In the genomic region with DNA sequence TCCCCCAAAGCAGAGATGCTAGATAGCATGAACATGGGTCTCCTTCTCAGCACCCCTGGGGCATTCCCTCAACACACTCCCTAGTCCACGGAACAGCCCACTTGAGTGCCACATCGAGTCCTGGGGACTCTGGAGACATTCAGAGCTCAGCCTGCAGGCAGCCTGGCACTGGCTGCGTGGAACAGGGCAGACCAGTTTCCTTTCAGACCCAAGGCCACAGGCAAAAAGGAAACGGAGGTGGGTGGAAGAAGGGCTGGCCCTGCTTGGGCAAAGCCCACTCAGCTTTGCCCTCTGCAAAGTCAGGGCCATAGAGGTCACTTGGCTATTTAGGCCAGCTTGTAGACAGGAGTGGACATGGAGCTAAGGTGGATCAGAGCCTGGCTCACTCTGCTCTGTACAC, we compare ENCODE assay signal across 13 mouse cellular contexts. TPM values are rescaled to one million over a fixed set of nuclear protein-coding genes. Genes with fewer than 3 reads are reported as not detected.
DNase-seq lines count a peak whose midpoint lies in the region; ATAC-seq lines count a peak whose summit lies in the region.
"Had no signal": no experiment of that assay in that cellular context is flagged by ENCODE, and none has a peak within 500 bp of the region (broad histone marks: within the 10 kb centered on the region; RNA-seq: fewer than 3 reads in every experiment).

No protein-coding gene starts in this region.

- DNase-seq in heart, postnatal 14 days: no peak
- no peak for DNase-seq in neural tube, embryonic 10.5 days (ENCODE audit: extremely low spot score, low spot score)
- DNase-seq in yolk sac, embryonic 10.5 days (ENCODE audit: low spot score): no peak
- DNase-seq: cerebellum, adult 11-12 months; gastrocnemius, postnatal 14 days; heart, postnatal 10 days; lung, postnatal 4 days had no signal

- H3K4me1 ChIP-seq in heart, embryonic 15.5 days (replicated peaks): peaks cover 64% of the 10 kb centered on the region
- peaks cover 33% of the 10 kb centered on the region for H3K4me1 ChIP-seq in neural tube, embryonic 12.5 days
- H3K4me1 ChIP-seq in hindbrain, embryonic 12.5 days: peaks cover 38% of the 10 kb centered on the region
- H3K4me1 ChIP-seq in stomach, embryonic 16.5 days (ENCODE audit: control insufficient read depth, insufficient read depth, low read length): peaks cover 31% of the 10 kb centered on the region

- no peaks in the 10 kb centered on the region for H3K9me3 ChIP-seq in heart, embryonic 15.5 days (replicated peaks)
- H3K9me3 ChIP-seq in neural tube, embryonic 12.5 days: no peaks in the 10 kb centered on the region
- no peaks in the 10 kb centered on the region for H3K9me3 ChIP-seq in hindbrain, embryonic 12.5 days (replicated peaks)
- H3K9me3 ChIP-seq in stomach, embryonic 16.5 days (replicated peaks; ENCODE audit: control insufficient read depth, low read length): no peaks in the 10 kb centered on the region
- H3K9me3 ChIP-seq: limb, embryonic 13.5 days had no signal

- H3K4me2 ChIP-seq in heart, embryonic 15.5 days: no peak overlapping the region
- no peak overlapping the region for H3K4me2 ChIP-seq in neural tube, embryonic 12.5 days (replicated peaks)
- no peak overlapping the region for H3K4me2 ChIP-seq in hindbrain, embryonic 12.5 days (replicated peaks)
- no peak overlapping the region for H3K4me2 ChIP-seq in stomach, embryonic 16.5 days (ENCODE audit: low read depth, low read length)
- H3K4me2 ChIP-seq: limb, embryonic 13.5 days had no signal

- H3K36me3 ChIP-seq in heart, embryonic 15.5 days: no peaks in the 10 kb centered on the region
- no peaks in the 10 kb centered on the region for H3K36me3 ChIP-seq in neural tube, embryonic 12.5 days
- no peaks in the 10 kb centered on the region for H3K36me3 ChIP-seq in hindbrain, embryonic 12.5 days
- no peaks in the 10 kb centered on the region for H3K36me3 ChIP-seq in stomach, embryonic 16.5 days (ENCODE audit: control insufficient read depth, insufficient read depth, low read length)
- H3K36me3 ChIP-seq: limb, embryonic 13.5 days had no signal

- H3K4me3 ChIP-seq in heart, embryonic 15.5 days: no peak overlapping the region
- no peak overlapping the region for H3K4me3 ChIP-seq in neural tube, embryonic 12.5 days
- H3K4me3 ChIP-seq in hindbrain, embryonic 12.5 days: no peak overlapping the region
- H3K4me3 ChIP-seq in stomach, embryonic 16.5 days (replicated peaks; ENCODE audit: low read length): no peak overlapping the region
- H3K4me3 ChIP-seq: limb, embryonic 13.5 days had no signal

- WGBS in heart, embryonic 15.5 days: 63% methylated on average over 4 of the region's 4 CpGs
- WGBS in neural tube, embryonic 12.5 days: 78% methylated on average over 4 of the region's 4 CpGs
- 66% methylated on average over 4 of the region's 4 CpGs for WGBS in hindbrain, embryonic 12.5 days
- 58% methylated on average over 4 of the region's 4 CpGs for WGBS in stomach, embryonic 16.5 days

- intact Hi-C loops in heart, postnatal 14 days (cut with DNase I): no loop called here

- H3K27ac ChIP-seq in heart, embryonic 15.5 days: 0 out of 2 replicates have a peak overlapping the region, but pooled peaks have one; percentile 13
- H3K27ac ChIP-seq in neural tube, embryonic 12.5 days: no peak overlapping the region
- H3K27ac ChIP-seq in hindbrain, embryonic 12.5 days: peak overlapping the region; percentile 71
- peak overlapping the region; percentile 9; the same call in 1 of the 2 replicates for H3K27ac ChIP-seq in stomach, embryonic 16.5 days (ENCODE audit: low read length)
- H3K27ac ChIP-seq: limb, embryonic 13.5 days had no signal

- no peak for ATAC-seq in heart, embryonic 15.5 days (replicated peaks; ENCODE audit: insufficient number of reproducible peaks, insufficient read depth, low FRiP score, low read depth)
- no peak for ATAC-seq in neural tube, embryonic 12.5 days (ENCODE audit: low FRiP score, low read depth)
- no peak for ATAC-seq in hindbrain, embryonic 12.5 days (ENCODE audit: low FRiP score)
- no peak for ATAC-seq in stomach, embryonic 16.5 days (ENCODE audit: insufficient read depth, low FRiP score)

- H3K9ac ChIP-seq in heart, embryonic 15.5 days: no peak overlapping the region; the same call in 1 of the 2 replicates
- 0 out of 2 replicates have a peak overlapping the region, but pooled peaks have one; percentile 3 for H3K9ac ChIP-seq in neural tube, embryonic 12.5 days
- H3K9ac ChIP-seq in hindbrain, embryonic 12.5 days: peak overlapping the region; percentile 23; the same call in 1 of the 2 replicates
- H3K9ac ChIP-seq in stomach, embryonic 16.5 days (ENCODE audit: low read length): no peak overlapping the region
- H3K9ac ChIP-seq: limb, embryonic 13.5 days had no signal

- no peaks in the 10 kb centered on the region for H3K27me3 ChIP-seq in heart, embryonic 15.5 days
- H3K27me3 ChIP-seq in neural tube, embryonic 12.5 days (replicated peaks): no peaks in the 10 kb centered on the region
- H3K27me3 ChIP-seq in hindbrain, embryonic 12.5 days: no peaks in the 10 kb centered on the region
- no peaks in the 10 kb centered on the region for H3K27me3 ChIP-seq in stomach, embryonic 16.5 days (ENCODE audit: control insufficient read depth, insufficient read depth, low read length)
- H3K27me3 ChIP-seq: limb, embryonic 13.5 days had no signal

RNA-seq across cellular contexts. Expression of a gene that starts 27.9 kb away (rescaled TPM):
- polyA plus RNA-seq in heart, embryonic 15.5 days (2015; fragmentation: Nextera tagmentation; extraction: Ambion mirVana): not detected in 2 replicates
- not detected for total RNA-seq in heart, postnatal 14 days (2021)
- 0.38 TPM in 1 of 2 replicates, not detected in the other for polyA plus RNA-seq in neural tube, embryonic 12.5 days (2016; fragmentation: Nextera tagmentation; extraction: Ambion mirVana)
- polyA plus RNA-seq in hindbrain, embryonic 12.5 days (2016; fragmentation: Nextera tagmentation; extraction: Ambion mirVana): 0.22 TPM in 1 of 2 replicates, not detected in the other
- polyA plus RNA-seq in stomach, embryonic 16.5 days (2015; fragmentation: Nextera tagmentation; extraction: Ambion mirVana): 0.19 and 0.65 TPM in 2 replicates
- total RNA-seq: gastrocnemius, postnatal 14 days had no signal
- polyA plus RNA-seq: kidney, embryonic 14.5 days; limb, embryonic 13.5 days had no signal

RNA-seq across cellular contexts. Expression of a gene that starts 32.0 kb away (rescaled TPM):
- polyA plus RNA-seq in heart, embryonic 15.5 days (2015; fragmentation: Nextera tagmentation; extraction: Ambion mirVana): 9.8 and 14.8 TPM in 2 replicates
- total RNA-seq in heart, postnatal 14 days (2021): 10 to 100 TPM; 14.6 TPM
- polyA plus RNA-seq in neural tube, embryonic 12.5 days (2016; fragmentation: Nextera tagmentation; extraction: Ambion mirVana): 11.6 and 12.4 TPM in 2 replicates
- polyA plus RNA-seq in hindbrain, embryonic 12.5 days (2016; fragmentation: Nextera tagmentation; extraction: Ambion mirVana): 12.4 and 14.1 TPM in 2 replicates
- 21.4 and 23.0 TPM in 2 replicates for polyA plus RNA-seq in stomach, embryonic 16.5 days (2015; fragmentation: Nextera tagmentation; extraction: Ambion mirVana)

RNA-seq across cellular contexts. Expression of a gene that starts 39.1 kb away (rescaled TPM):
- polyA plus RNA-seq in heart, embryonic 15.5 days (2015; fragmentation: Nextera tagmentation; extraction: Ambion mirVana): 9.8 and 12.8 TPM in 2 replicates
- 1 to 10 TPM in 1 of 2 experiments, under 1 TPM in 1; 0.79 to 1.3 TPM for total RNA-seq in heart, postnatal 14 days (2021)
- polyA plus RNA-seq in neural tube, embryonic 12.5 days (2016; fragmentation: Nextera tagmentation; extraction: Ambion mirVana): 14.7 and 15.8 TPM in 2 replicates
- 13.9 and 16.5 TPM in 2 replicates for polyA plus RNA-seq in hindbrain, embryonic 12.5 days (2016; fragmentation: Nextera tagmentation; extraction: Ambion mirVana)
- 12.2 and 12.7 TPM in 2 replicates for polyA plus RNA-seq in stomach, embryonic 16.5 days (2015; fragmentation: Nextera tagmentation; extraction: Ambion mirVana)

Comparison
In these comparisons a context has a peak if more than half of its experiments do, and no peak if none do; other contexts are left out.
1. H3K9ac ChIP-seq: peak in neural tube, embryonic 12.5 days (single experiment) and hindbrain, embryonic 12.5 days (single experiment); none in heart, embryonic 15.5 days (single experiment) and stomach, embryonic 16.5 days (single experiment).